ENCODE assay signal across 10 mouse cellular contexts in genomic region chr11:68902367-68902766, GRCm38 (mm10). TPM values are rescaled to one million over a fixed set of nuclear protein-coding genes. Genes with fewer than 3 reads are reported as not detected.
DNase-seq lines count a peak whose midpoint lies in the region; ATAC-seq lines count a peak whose summit lies in the region.
"Had no signal": no experiment of that assay in that cellular context is flagged by ENCODE, and none has a peak within 500 bp of the region (broad histone marks: within the 10 kb centered on the region; RNA-seq: fewer than 3 reads in every experiment).

No protein-coding gene starts in this region.

- ATAC-seq in forebrain, embryonic 14.5 days, result no peak
- ATAC-seq in liver, embryonic 15.5 days (ENCODE audit: insufficient read depth), result no peak

- H3K27ac ChIP-seq in heart, embryonic 10.5 days, result peak overlapping the region; percentile 99
- no peak overlapping the region for H3K27ac ChIP-seq in forebrain, embryonic 14.5 days (ENCODE audit: low read depth, low read length)
- H3K27ac ChIP-seq in liver, embryonic 15.5 days (replicated peaks), result peak overlapping the region; percentile 43; the same call in 1 of the 2 replicates

- DNase-seq in heart, embryonic 10.5 days (ENCODE audit: low spot score), result no peak
- no peak for DNase-seq in heart, adult 9 months (ENCODE audit: low spot score in 2 of 2)
- peak; percentile 6 for DNase-seq in 416B (ENCODE audit: low read depth)
- no peak for DNase-seq in forebrain, embryonic 14.5 days (ENCODE audit: low spot score)
- no peak for DNase-seq in right cerebral cortex, postnatal 25 days
- no peak for DNase-seq in gastrocnemius, adult 8-10 months (ENCODE audit: low spot score in 2 of 2)
- DNase-seq in spleen, postnatal 14 days (ENCODE audit: low spot score in 2 of 2), result no peak
- DNase-seq: lung, postnatal 36 days had no signal

- peak overlapping the region; percentile 58 for H3K4me2 ChIP-seq in forebrain, embryonic 14.5 days (ENCODE audit: low read length)
- H3K4me2 ChIP-seq in liver, embryonic 15.5 days, result peak overlapping the region; percentile 79

- H3K9me3 ChIP-seq in heart, embryonic 10.5 days, result no peaks in the 10 kb centered on the region
- no peaks in the 10 kb centered on the region for H3K9me3 ChIP-seq in forebrain, embryonic 14.5 days (replicated peaks; ENCODE audit: control insufficient read depth, low read length)
- H3K9me3 ChIP-seq in liver, embryonic 15.5 days (replicated peaks), result no peaks in the 10 kb centered on the region

- no peaks in the 10 kb centered on the region for H3K27me3 ChIP-seq in heart, embryonic 10.5 days (ENCODE audit: insufficient read depth, poor library complexity, severe bottlenecking)
- no peaks in the 10 kb centered on the region for H3K27me3 ChIP-seq in forebrain, embryonic 14.5 days (replicated peaks; ENCODE audit: control insufficient read depth, insufficient read depth, low read length)
- H3K27me3 ChIP-seq in liver, embryonic 15.5 days, result no peaks in the 10 kb centered on the region; the same call in 1 of the 2 replicates

- H3K4me3 ChIP-seq in heart, embryonic 10.5 days, result peak overlapping the region; percentile 99
- H3K4me3 ChIP-seq in forebrain, embryonic 14.5 days (ENCODE audit: low read depth, low read length), result peak overlapping the region; percentile 66
- H3K4me3 ChIP-seq in liver, embryonic 15.5 days (replicated peaks), result peak overlapping the region; percentile 91

- H3K4me1 ChIP-seq in heart, embryonic 10.5 days, result peaks cover 21% of the 10 kb centered on the region; the same call in 1 of the 2 replicates
- H3K4me1 ChIP-seq in forebrain, embryonic 14.5 days (ENCODE audit: control insufficient read depth, insufficient read depth, low read length), result peaks cover 5% of the 10 kb centered on the region; the same call in 1 of the 2 replicates
- peaks cover 51% of the 10 kb centered on the region for H3K4me1 ChIP-seq in liver, embryonic 15.5 days (replicated peaks)

- peaks cover 48% of the 10 kb centered on the region for H3K36me3 ChIP-seq in heart, embryonic 10.5 days
- peaks cover 50% of the 10 kb centered on the region for H3K36me3 ChIP-seq in forebrain, embryonic 14.5 days (ENCODE audit: control insufficient read depth, insufficient read depth, low read length)
- peaks cover 49% of the 10 kb centered on the region for H3K36me3 ChIP-seq in liver, embryonic 15.5 days (replicated peaks)

- H3K9ac ChIP-seq in forebrain, embryonic 14.5 days (ENCODE audit: low read length), result peak overlapping the region; percentile 96
- peak overlapping the region; percentile 88 for H3K9ac ChIP-seq in liver, embryonic 15.5 days

- 3% methylated on average over 11 of the region's 11 CpGs for WGBS in heart, embryonic 10.5 days
- WGBS in forebrain, embryonic 14.5 days, result 3% methylated on average over 11 of the region's 11 CpGs
- WGBS in liver, embryonic 15.5 days (ENCODE audit: insufficient replicate concordance), result under 1% methylated on average over 11 of the region's 11 CpGs

RNA-seq across cellular contexts. Expression of gene Rpl26, which starts 1.0 kb away (rescaled TPM):
- polyA plus RNA-seq in heart, embryonic 10.5 days (2016; fragmentation: Nextera tagmentation; extraction: Ambion mirVana), result 711 and 869 TPM in 2 replicates
- polyA plus RNA-seq in forebrain, embryonic 14.5 days (2014; fragmentation: Nextera tagmentation; extraction: Ambion mirVana), result 673 and 871 TPM in 2 replicates
- 434 and 517 TPM in 2 replicates for polyA plus RNA-seq in liver, embryonic 15.5 days (2015; fragmentation: Nextera tagmentation; extraction: Ambion mirVana)
- 100 to 1,000 TPM; 671 to 819 (median 724) TPM for total RNA-seq in gastrocnemius, adult 8-10 months (2022)

RNA-seq across cellular contexts. Expression of gene Rnf222, which starts 14.0 kb away (rescaled TPM):
- 0.09 and 0.11 TPM in 2 replicates for polyA plus RNA-seq in heart, embryonic 10.5 days (2016; fragmentation: Nextera tagmentation; extraction: Ambion mirVana)
- polyA plus RNA-seq in forebrain, embryonic 14.5 days (2014; fragmentation: Nextera tagmentation; extraction: Ambion mirVana), result not detected in 2 replicates
- 0.13 TPM in 2 replicates for polyA plus RNA-seq in liver, embryonic 15.5 days (2015; fragmentation: Nextera tagmentation; extraction: Ambion mirVana)
- under 1 TPM in 1 of 4 experiments, not detected in 3; 0.10 TPM for total RNA-seq in gastrocnemius, adult 8-10 months (2022)
- polyA plus RNA-seq: CD4-positive, CD25-positive, alpha-beta regulatory T cell, adult 4 months had no signal

RNA-seq across cellular contexts. Expression of gene Odf4, which starts 24.5 kb away (rescaled TPM):
- not detected in 2 replicates for polyA plus RNA-seq in heart, embryonic 10.5 days (2016; fragmentation: Nextera tagmentation; extraction: Ambion mirVana)
- 0.23 TPM in 1 of 2 replicates, not detected in the other for polyA plus RNA-seq in forebrain, embryonic 14.5 days (2014; fragmentation: Nextera tagmentation; extraction: Ambion mirVana)
- not detected in 2 replicates for polyA plus RNA-seq in liver, embryonic 15.5 days (2015; fragmentation: Nextera tagmentation; extraction: Ambion mirVana)
- not detected for total RNA-seq in gastrocnemius, adult 8-10 months (2022)
- polyA plus RNA-seq: CD4-positive, CD25-positive, alpha-beta regulatory T cell, adult 4 months had no signal

RNA-seq across cellular contexts. Expression of gene Ndel1, which starts 30.7 kb away (rescaled TPM):
- polyA plus RNA-seq in heart, embryonic 10.5 days (2016; fragmentation: Nextera tagmentation; extraction: Ambion mirVana), result 68.7 and 69.2 TPM in 2 replicates
- polyA plus RNA-seq in forebrain, embryonic 14.5 days (2014; fragmentation: Nextera tagmentation; extraction: Ambion mirVana), result 70.0 and 80.2 TPM in 2 replicates
- 37.6 and 41.7 TPM in 2 replicates for polyA plus RNA-seq in liver, embryonic 15.5 days (2015; fragmentation: Nextera tagmentation; extraction: Ambion mirVana)
- total RNA-seq in gastrocnemius, adult 8-10 months (2022), result 10 to 100 TPM; 70.5 to 96.6 (median 85.7) TPM

RNA-seq across cellular contexts. Expression of gene Arhgef15, which starts 54.9 kb away (rescaled TPM):
- polyA plus RNA-seq in heart, embryonic 10.5 days (2016; fragmentation: Nextera tagmentation; extraction: Ambion mirVana), result 10.5 and 13.4 TPM in 2 replicates
- 5.8 and 6.3 TPM in 2 replicates for polyA plus RNA-seq in forebrain, embryonic 14.5 days (2014; fragmentation: Nextera tagmentation; extraction: Ambion mirVana)
- 1.4 and 1.8 TPM in 2 replicates for polyA plus RNA-seq in liver, embryonic 15.5 days (2015; fragmentation: Nextera tagmentation; extraction: Ambion mirVana)
- 1 to 10 TPM; 5.3 to 8.1 (median 6.6) TPM for total RNA-seq in gastrocnemius, adult 8-10 months (2022)
